Mouse (Mus musculus) activated CD4-positive, CD25-positive, alpha-beta regulatory T cell, adult 4 months (primary cell): ENCODE measurements around the gene Irak1bp1. TPM values are rescaled to one million over a fixed set of nuclear protein-coding genes. Genes with fewer than 3 reads are reported as not detected.

ENCODE experiments used
- ATAC-seq: one replicate; pipeline ENCODE4 v1.8.0; 2017
- polyA plus RNA-seq, 2 experiments: library from polyadenylated mRNA; unstranded; fragments of 100-300 nt; shearing (Covaris generic); gene quantifications; one replicate each; pipeline ENCODE4 v1.2.1; 2017

The Irak1bp1 gene
- polyA plus RNA-seq, result under 1 TPM in 1 of 2 experiments, not detected in 1; 0.87 TPM

GRCm38 (mm10) chr9:82829007-82829689 lies at the start of gene Irak1bp1:
Gene Irak1bp1 (plus strand): TSS chr9:82829540.
- ATAC-seq, result peak; percentile 1

GRCm38 (mm10) chr9:82788375-82788774 lies 41.0 kb upstream of the Irak1bp1 start:
- no peak for ATAC-seq

GRCm38 (mm10) chr9:82800360-82800759 lies 29.0 kb upstream of the Irak1bp1 start:
- ATAC-seq, result no peak

GRCm38 (mm10) chr9:82807129-82807528 lies 22.2 kb upstream of the Irak1bp1 start:
- ATAC-seq, result no peak

DNA sequence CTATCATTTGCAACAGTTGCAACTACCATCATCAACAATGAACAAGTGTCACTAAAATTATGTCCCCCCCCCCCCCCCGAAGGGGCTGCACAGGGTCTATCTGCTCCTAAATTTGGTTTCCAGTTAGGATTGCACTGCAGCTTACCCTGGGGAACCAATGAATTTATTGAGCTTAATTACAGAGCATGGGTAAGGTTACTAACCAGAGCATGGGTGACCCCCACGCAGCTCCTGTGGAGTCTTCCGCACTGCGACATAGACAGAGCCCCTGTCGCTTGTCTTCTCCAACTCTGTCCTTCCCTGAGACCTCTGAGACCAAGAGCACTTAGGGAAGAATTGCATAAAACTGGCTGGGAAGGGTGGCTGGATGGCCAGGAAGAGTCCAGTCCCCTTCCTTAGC lies 21.7 kb upstream of the Irak1bp1 start:
- ATAC-seq, result no peak

- ATAC-seq, result no peak
These were observed 17.0 kb upstream of the Irak1bp1 start for GRCm38 (mm10) chr9:82812172-82812963.

- ATAC-seq, result no peak
These were observed 14.8 kb upstream of the Irak1bp1 start for GRCm38 (mm10) chr9:82814536-82814935.

DNA sequence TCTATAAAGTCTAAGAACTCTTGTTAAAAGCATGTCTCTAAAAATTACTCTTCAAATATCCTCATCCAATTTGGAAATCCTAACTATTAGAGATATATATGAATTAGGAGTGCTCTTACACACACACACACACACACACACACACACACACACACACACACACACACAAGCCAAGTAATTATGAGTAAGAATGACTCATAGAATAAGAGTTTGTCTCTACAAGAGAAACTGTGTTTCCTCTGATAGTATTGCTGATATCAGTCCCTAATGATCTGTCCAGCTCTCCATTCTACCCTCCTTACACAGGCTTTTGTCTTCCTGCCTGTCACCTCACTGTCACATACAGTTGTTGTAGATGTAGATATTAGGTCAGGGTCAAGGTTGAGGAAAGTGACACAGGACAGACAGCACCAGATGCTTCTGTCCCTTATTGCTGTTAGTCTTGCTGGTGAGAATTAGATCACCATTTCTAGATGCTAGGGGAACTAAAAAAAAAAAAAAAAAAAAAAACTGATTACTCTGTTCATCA lies 14.0 kb upstream of the Irak1bp1 start:
- ATAC-seq, result no peak

DNA sequence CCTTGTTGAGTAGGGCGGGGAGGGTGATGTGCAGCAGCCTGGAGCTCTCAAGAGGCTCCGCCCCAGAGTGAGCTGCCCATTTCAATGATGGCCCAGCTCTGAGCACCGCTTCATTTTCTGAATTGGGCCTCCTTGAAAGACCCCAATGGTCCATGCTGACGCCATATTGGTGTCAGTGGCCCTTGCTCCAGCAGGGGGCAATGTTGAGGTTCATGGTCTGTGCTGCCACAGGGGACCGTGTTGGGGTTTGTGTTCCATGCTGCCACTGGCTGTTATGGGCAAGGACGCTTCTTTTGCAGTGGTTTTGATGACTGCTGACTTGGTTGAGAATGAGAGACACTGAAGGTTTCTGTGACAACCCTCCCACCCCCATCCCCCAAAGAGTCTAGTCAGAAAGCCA lies 2.9 kb upstream of the Irak1bp1 start:
- ATAC-seq, result no peak

DNA sequence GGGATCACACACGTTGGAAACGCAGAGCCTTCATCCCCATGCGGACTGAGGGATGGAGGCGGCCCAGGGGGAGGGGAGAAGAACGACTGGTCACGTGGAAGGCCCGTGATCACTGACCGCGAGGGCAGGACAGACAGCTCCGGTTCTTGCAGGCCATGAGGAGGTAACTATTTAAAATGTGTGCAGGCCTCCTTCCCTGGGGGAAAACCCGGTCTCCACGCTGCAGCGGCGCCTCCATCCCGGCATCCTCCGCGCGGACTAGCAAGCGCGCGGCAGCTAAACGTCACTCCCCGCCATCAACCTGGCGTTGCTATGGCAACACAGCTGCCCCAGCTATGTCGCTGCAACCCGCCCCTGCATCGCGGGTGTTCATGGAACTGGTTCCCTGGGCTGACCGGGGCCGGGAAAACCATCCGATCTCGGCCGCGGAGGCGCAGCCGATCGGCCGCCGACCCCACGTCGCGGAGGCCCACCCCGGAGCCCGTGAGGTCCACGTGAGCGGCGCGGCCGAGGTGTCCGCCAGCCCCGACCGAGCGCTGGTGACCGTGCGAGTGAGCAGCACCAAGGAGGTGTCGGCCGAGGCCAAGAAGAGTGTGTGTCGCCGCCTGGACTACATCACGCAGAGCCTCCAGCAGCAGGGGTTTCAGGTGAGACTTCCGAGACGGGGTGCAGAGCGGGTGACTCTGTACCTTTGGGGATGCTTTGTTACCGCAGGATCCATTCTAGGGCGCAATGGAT lies 522 bp downstream of the Irak1bp1 start:
- ATAC-seq, result peak; percentile 98

DNA sequence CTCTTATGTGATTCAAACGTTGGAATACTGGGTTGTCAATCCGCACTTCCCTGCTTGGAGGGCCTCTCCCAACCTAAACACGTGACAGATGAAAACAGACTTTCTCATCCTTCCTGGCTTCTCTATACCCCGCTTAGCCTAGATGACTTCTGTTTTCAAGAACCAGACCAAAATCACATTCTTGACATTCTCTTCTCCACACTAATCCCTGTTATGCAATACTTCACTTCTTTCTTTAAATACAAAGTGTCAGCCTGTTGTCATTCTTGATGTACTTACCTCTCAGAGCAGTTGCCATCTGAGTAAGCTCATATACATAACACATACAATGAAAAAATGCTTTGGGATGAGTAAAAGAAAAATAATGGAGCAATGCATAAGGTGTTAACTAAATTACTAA lies 2.6 kb downstream of the Irak1bp1 start:
- no peak for ATAC-seq

- ATAC-seq, result no peak
These were observed 6.6 kb downstream of the Irak1bp1 start for GRCm38 (mm10) chr9:82835921-82836320.

- no peak for ATAC-seq
These were observed 13.3 kb downstream of the Irak1bp1 start for GRCm38 (mm10) chr9:82842671-82843070.

DNA sequence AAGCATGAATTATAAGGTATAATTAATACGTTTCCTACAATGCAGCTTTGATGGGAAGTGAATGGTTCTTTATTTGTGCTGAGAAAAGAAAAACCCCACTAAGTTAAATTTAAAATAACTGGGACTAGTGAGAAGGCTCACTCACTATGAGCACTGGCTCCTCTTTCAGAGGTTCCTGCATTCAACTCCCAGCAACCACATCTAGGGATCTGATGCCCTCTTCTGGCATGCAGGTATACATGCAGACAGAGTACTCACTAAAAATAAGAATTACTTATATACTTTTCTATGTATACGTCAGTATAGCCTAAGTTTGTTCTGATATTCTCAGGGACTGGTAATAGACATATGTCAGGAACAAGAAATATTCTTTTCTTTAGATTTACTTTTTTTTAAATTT lies 24.7 kb downstream of the Irak1bp1 start:
- ATAC-seq, result peak; percentile 14

GRCm38 (mm10) chr9:82854973-82855614 lies 25.8 kb downstream of the Irak1bp1 start:
- ATAC-seq, result no peak

- ATAC-seq, result no peak
These were observed 26.9 kb downstream of the Irak1bp1 start for GRCm38 (mm10) chr9:82856241-82856640.

DNA sequence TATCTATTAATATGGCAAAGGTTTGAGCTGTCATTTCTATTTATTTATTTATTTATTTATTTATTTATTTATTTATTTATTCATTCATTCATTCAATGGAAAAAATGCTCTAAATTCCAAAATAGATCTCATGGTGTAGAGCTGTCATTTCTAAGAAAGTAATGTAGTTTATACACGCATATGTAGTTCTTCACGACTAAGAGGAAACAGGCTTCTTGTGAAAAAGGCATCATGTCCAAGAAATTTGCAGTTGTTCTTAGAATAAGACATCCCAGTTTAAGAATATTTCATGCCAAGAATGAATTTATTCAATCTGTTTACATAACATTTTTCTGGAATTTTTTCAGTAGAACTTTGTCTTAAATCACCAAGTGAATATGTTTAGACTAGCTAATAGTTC lies 31.5 kb downstream of the Irak1bp1 start:
- no peak for ATAC-seq

DNA sequence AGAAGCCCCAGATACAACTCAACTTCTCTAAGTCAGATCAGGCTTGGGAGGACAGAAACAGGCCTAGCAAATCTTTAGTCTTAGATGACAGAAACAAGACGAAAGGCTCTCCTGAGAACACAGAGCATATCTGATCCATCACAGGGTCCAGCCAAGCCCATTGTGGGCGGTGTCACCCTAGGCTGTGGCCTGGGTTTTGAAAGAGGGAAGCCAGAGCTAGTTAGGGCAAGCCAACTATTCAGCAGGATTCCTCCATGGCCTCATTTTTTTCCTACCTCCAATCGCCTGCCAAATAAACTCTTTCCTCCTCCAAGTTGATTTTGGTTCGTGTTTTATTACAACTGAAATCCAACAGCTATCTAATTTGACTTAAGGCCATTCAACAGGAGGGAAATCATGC lies 32.0 kb downstream of the Irak1bp1 start:
- no peak for ATAC-seq

GRCm38 (mm10) chr9:82861775-82862430 lies 32.6 kb downstream of the Irak1bp1 start:
- no peak for ATAC-seq

- ATAC-seq, result no peak
These were observed 36.8 kb downstream of the Irak1bp1 start for GRCm38 (mm10) chr9:82866121-82866520.

DNA sequence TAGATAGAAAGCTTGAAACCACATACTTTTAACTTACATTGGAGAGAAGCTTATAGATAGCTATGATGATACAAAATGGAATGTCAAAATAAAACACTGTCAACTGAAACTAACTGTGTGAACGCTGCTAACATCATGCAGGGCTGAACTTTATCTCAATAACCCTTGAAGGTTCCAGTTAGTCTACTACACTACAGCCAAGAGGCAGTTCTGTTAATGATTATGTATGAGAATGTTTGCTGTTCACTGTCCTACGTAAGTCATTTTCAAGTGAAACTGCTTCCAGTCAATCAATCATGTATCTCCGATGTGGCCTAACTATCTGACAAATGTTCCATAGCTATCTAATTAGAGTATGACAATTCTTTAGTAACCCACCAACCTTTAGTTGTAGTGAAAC lies 38.4 kb downstream of the Irak1bp1 start:
- no peak for ATAC-seq

DNA sequence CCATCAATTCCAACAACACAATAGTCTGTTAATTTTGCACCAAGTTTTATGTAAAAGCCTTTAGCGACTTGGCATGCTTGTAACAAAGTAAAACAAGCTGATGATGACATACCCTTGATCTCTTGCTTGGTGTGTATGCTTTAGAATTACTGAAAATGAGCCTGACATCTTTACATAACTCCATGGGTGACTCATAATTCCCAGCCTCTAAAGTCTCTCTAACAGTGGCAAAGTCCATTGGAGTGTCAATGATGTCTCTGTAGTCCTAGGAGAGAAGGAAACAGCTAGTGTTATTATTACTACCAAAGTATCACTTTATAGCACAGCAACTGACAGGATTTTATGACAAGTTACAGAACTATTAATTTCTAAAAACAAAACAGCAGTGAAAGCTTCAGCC lies 47.7 kb downstream of the Irak1bp1 start:
- ATAC-seq, result no peak
